Mouse (Mus musculus) embryonic fibroblast, embryonic 13.5 days (primary cell): ENCODE measurements at regions not wholly inside any gene's neighbourhood (a gene's known extent, or its start where the extent isn't known, plus 50 kb on each side); places are given as distances from the start of the nearest gene placed in this dataset.
A peak's percentile ranks its signal among the peaks of the same experiment; 100 is the strongest.

Source experiments
- H3K27ac ChIP-seq: 2 replicates; pipeline ENCODE4 v1.5.1; 2012; ENCODE audit warnings: low read length, control low read depth, inconsistent platforms; ENCODE audit not compliant: insufficient read depth
- H3K4me1 ChIP-seq: 2 replicates; pipeline ENCODE4 v1.6.1; 2011; ENCODE audit warnings: low read length; ENCODE audit not compliant: control insufficient read depth, insufficient read depth
- H3K4me3 ChIP-seq: 2 replicates; pipeline ENCODE4 v1.5.1; 2011; ENCODE audit warnings: mild to moderate bottlenecking, control low read depth, low read length; ENCODE audit not compliant: insufficient read depth
- CTCF ChIP-seq: IDR thresholded peaks from 2 replicates; pipeline ENCODE4 v1.5.1; 2011; ENCODE audit warnings: mild to moderate bottlenecking, control low read depth, low read length, moderate library complexity, borderline replicate concordance; ENCODE audit not compliant: insufficient read depth
- POLR2A ChIP-seq: IDR thresholded peaks from 2 replicates; pipeline ENCODE4 v1.6.1; 2011; ENCODE audit warnings: low read depth, mild to moderate bottlenecking, control low read depth, low read length, moderate library complexity

GRCm38 (mm10) chr4:35394821-35395582 lies 169.0 kb upstream of the C9orf72 start:
- H3K27ac ChIP-seq = no peak overlapping the region
- no peaks in the 10 kb centered on the region for H3K4me1 ChIP-seq
- TF ChIP-seq CTCF (no peak), POLR2A (no peak)
- H3K4me3 ChIP-seq = no peak overlapping the region

GRCm38 (mm10) chr4:35375791-35376190 lies 149.8 kb upstream of the C9orf72 start:
- Histone ChIP-seq H3K4me1 (no peaks in the 10 kb centered on the region), H3K4me3 (no peak overlapping the region), H3K27ac (no peak overlapping the region)
- TF ChIP-seq POLR2A (no peak), CTCF (no peak)

DNA sequence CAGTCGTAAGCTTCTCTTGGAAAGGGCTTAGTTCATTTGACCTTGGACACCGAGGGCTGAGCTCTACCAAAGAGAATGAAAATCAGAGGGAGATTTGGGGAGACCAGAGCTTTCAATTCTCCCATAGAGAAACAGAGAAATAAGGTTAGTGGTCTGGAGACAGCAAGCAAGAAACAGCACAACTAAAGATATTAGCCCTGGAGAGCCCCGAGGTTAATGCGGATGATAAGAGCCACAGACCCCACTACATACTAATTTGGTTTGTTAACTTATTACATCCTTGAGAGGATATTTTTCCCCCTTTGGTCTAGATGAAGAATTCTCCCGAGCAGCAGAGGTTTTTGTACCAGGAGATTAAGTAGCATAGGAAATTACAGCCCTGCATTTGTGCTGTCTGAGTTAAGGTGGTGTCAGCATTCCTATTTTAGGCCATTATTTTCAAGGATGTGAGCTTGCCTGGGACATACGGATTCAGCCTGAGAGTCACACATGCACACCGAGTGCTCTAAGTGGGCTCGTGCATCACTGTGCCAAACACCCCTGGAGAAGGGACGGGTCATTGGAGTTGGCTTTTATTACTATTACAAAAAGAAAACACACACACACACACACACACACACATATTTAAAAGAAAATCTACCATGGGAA lies 147.4 kb upstream of the C9orf72 start:
- TF ChIP-seq CTCF (no peak), POLR2A (no peak)
- no peaks in the 10 kb centered on the region for H3K4me1 ChIP-seq
- no peak overlapping the region for H3K27ac ChIP-seq

GRCm38 (mm10) chr4:35372528-35373212 lies 146.7 kb upstream of the C9orf72 start:
- Histone ChIP-seq H3K4me1 (no peaks in the 10 kb centered on the region), H3K4me3 (no peak overlapping the region), H3K27ac (no peak overlapping the region)
- TF ChIP-seq CTCF = peak; percentile 97
- TF ChIP-seq POLR2A = no peak

More for the DNA sequence above, 147.4 kb upstream of the C9orf72 start:
- no peak overlapping the region for H3K4me3 ChIP-seq

DNA sequence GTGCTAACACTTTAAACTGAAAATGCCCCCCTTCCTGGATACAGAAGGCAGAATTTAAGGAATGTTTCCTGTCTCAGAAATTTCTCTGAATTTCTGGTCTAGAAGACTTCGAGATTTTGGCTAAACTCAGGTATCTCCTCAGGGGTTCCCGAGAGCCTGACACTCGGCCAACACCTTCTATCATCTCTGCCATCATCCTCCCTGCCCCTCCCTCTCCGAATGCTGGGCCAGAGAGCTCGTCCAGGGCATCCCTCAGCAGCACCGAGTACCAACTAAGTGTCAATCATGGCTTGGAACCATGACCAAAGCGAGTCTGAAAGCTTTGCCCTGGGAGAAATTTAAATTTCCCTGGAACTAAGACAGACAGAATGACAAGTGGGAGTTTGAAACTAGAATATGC lies 138.2 kb upstream of the C9orf72 start:
- Histone ChIP-seq H3K4me3 (no peak overlapping the region), H3K27ac (no peak overlapping the region), H3K4me1 (no peaks in the 10 kb centered on the region)
- no peak for TF ChIP-seq POLR2A
- TF ChIP-seq CTCF = no peak

DNA sequence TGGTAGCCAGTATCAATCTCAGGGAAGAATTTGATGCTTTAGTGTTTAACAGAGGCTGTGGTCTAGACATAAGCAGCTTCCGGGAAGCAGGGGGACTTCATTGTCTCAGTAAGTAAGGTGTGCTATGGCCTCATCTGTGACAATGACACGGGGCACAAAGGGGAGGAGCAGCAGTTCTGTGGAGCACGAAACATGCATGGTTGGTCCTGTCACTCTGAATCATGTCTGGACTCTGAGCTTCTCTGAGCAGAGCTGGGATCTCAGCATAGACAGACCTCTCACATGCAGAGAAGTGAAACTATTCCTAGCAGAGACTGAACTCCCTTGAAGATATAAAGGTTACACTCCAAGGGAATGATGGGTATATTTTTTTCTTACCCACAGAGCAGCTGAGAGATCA lies 136.2 kb upstream of the C9orf72 start:
- H3K27ac ChIP-seq = no peak overlapping the region
- H3K4me3 ChIP-seq = no peak overlapping the region
- no peaks in the 10 kb centered on the region for H3K4me1 ChIP-seq
- TF ChIP-seq CTCF (no peak), POLR2A (no peak)

- Histone ChIP-seq H3K4me3 (no peak overlapping the region), H3K4me1 (peaks cover 2% of the 10 kb centered on the region), H3K27ac (no peak overlapping the region)
- TF ChIP-seq POLR2A = no peak
- TF ChIP-seq CTCF = no peak
Measured at GRCm38 (mm10) chr4:35359376-35359775, 133.4 kb upstream of the C9orf72 start.

DNA sequence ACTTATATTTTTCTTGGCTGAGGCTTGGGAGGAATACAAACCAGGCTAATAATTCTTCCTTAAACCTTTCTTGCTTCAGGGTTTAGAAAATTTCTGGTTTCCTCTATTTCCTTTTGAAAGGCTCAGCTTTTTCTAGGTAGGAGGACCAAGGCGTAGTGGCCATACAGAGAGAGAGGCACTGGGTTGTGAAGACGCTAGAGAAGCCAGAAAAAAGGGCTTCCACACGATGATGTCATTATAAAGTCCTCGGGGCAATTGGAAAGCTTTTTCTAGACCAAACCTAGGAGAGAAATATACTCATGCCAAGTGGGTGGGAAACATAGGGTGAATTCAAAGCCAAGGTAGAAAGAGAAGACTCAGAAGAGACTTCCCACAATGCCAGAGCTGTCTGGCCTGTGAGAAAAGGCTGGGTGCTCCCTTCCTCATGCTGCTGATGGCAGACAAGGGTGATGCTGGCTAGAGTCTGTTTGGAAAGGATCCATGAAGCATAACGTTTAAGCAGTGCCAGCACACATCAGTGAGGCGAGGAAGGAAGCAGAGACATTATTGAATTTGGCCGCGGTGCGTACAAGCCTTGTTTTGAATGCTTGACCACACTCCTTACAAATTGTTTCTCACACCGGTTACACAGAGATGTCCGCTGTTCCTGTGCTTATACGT lies 131.1 kb upstream of the C9orf72 start:
- TF ChIP-seq CTCF (no peak), POLR2A (no peak)
- Histone ChIP-seq H3K4me1 (peaks cover 2% of the 10 kb centered on the region), H3K27ac (no peak overlapping the region), H3K4me3 (no peak overlapping the region)

DNA sequence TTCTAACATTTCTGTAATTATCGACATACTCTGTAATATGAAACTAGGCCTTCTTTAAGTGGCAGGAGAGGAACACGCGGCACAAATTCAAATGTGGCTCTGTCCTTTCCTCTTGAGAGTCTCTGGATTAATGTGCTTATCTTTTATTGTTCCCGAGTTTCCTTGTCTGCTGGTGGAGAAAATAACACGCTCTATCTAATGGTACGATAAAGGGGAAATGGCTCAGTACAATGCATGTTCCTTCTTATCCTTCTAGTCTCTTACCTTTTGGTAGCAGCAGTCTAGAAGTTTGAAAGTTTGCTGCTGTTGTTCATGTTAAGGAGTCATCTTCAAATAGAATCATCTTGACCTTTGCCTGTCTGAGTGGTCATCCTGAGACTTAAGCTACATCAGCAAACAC lies 130.1 kb upstream of the C9orf72 start:
- Histone ChIP-seq H3K27ac (no peak overlapping the region), H3K4me1 (peaks cover 2% of the 10 kb centered on the region), H3K4me3 (no peak overlapping the region)
- no peak for TF ChIP-seq POLR2A
- no peak for TF ChIP-seq CTCF

DNA sequence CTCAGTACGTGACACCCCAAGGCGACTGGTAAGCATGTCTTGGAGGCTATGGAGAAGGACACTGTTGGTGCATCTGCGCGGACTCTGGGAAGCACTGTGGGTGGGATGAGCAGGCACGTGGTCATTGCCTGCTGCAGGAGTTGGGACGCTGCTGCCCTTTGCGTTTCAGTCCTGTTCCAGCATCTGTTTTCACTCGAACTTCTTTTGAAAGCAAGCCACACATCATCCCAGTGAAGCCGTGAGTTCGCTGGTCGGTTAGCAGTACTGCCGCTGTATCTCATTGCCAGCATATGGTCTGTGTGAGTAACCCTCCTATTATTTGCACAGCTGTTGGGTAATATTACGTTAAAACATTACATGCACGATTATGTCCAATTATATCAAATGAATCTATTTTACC lies 128.1 kb upstream of the C9orf72 start:
- TF ChIP-seq POLR2A (no peak), CTCF (no peak)
- Histone ChIP-seq H3K27ac (no peak overlapping the region), H3K4me1 (peaks cover 2% of the 10 kb centered on the region), H3K4me3 (no peak overlapping the region)
